Mouse (Mus musculus) forebrain, embryonic 16.5 days (tissue): Measurements from ENCODE around the gene 4930432M17Rik. TPM values are rescaled to one million over a fixed set of nuclear protein-coding genes. Genes with fewer than 3 reads are reported as not detected.

Experiments used
- ATAC-seq: fragments of 200-750 bp; cut with Nextera tagmentation; 2 replicates; pipeline ENCODE4 v1.8.0; 2017; ENCODE audit warnings: mild to moderate bottlenecking, moderate library complexity
- H3K27ac ChIP-seq: fragments of 300-500 bp; sonication (generic); 2 replicates; pipeline ENCODE4 v1.5.1; 2014; ENCODE audit warnings: low read length, control low read depth
- H3K27me3 ChIP-seq: fragments of 300-500 bp; sonication (generic); replicated peaks from 2 replicates; pipeline ENCODE4 v1.6.1; 2014; ENCODE audit warnings: low read length; ENCODE audit not compliant: control insufficient read depth, insufficient read depth
- H3K36me3 ChIP-seq: fragments of 300-500 bp; sonication (generic); 2 replicates; pipeline ENCODE4 v1.6.1; 2014; ENCODE audit not compliant: control insufficient read depth, insufficient read depth
- H3K4me1 ChIP-seq: fragments of 300-500 bp; sonication (generic); replicated peaks from 2 replicates; pipeline ENCODE4 v1.6.1; 2014; ENCODE audit warnings: low read length; ENCODE audit not compliant: control insufficient read depth, insufficient read depth
- H3K4me2 ChIP-seq: fragments of 300-500 bp; sonication (generic); 2 replicates; pipeline ENCODE4 v1.6.1; 2014; ENCODE audit warnings: mild to moderate bottlenecking, low read length, control low read depth
- H3K4me3 ChIP-seq: fragments of 300-500 bp; sonication (generic); replicated peaks from 2 replicates; pipeline ENCODE4 v1.5.1; 2014; ENCODE audit warnings: mild to moderate bottlenecking, low read length, control low read depth
- H3K9ac ChIP-seq: fragments of 300-500 bp; sonication (generic); replicated peaks from 2 replicates; pipeline ENCODE4 v1.6.1; 2014; ENCODE audit warnings: low read depth, low read length, control low read depth
- H3K9me3 ChIP-seq: fragments of 300-500 bp; sonication (generic); 2 replicates; pipeline ENCODE4 v1.6.1; 2016; ENCODE audit warnings: low read length; ENCODE audit not compliant: control insufficient read depth
- WGBS: fragments of 180-500 bp; shearing (Covaris S2); extraction: QIAGEN DNeasy Blood & Tissue Kit; methylation state at CpG from one replicate; pipeline ENCODE4 v1.1.7; 2014; 5-methylcytosine and 5-hydroxymethylcytosine counted together
- polyA plus RNA-seq: library from polyadenylated mRNA; unstranded; fragments of >200 nt; fragmentation: Nextera tagmentation; extraction: Ambion mirVana; gene quantifications from 2 replicates; pipeline ENCODE4 v1.2.1, GENCODE M21; 2015

4930432M17Rik gene
- polyA plus RNA-seq, 1 experiment from 2014 or later: not detected

GRCm38 (mm10) chr3:121684963-121685362, 14.4 kb downstream of the 4930432M17Rik start:
- Histone ChIP-seq H3K27me3 (no peaks in the 10 kb centered on the region), H3K36me3 (no peaks in the 10 kb centered on the region), H3K9me3 (no peaks in the 10 kb centered on the region), H3K4me3 (no peak overlapping the region), H3K4me1 (peaks cover 4% of the 10 kb centered on the region), H3K9ac (no peak overlapping the region), H3K27ac (no peak overlapping the region), H3K4me2 (no peak overlapping the region)
- whole genome bisulfite sequencing: 84% methylated on average over 4 of the region's 4 CpGs
- no peak for ATAC-seq

GRCm38 (mm10) chr3:121685985-121686384, 15.4 kb downstream of the 4930432M17Rik start:
- no peak overlapping the region for H3K4me2 ChIP-seq
- H3K4me3 ChIP-seq: no peak overlapping the region
- 32% methylated on average over 1 of the region's 1 CpGs for WGBS
- peaks cover 4% of the 10 kb centered on the region for H3K4me1 ChIP-seq
- no peaks in the 10 kb centered on the region for H3K9me3 ChIP-seq
- no peak overlapping the region for H3K9ac ChIP-seq
- no peaks in the 10 kb centered on the region for H3K36me3 ChIP-seq
- ATAC-seq: peak; percentile 35
- no peaks in the 10 kb centered on the region for H3K27me3 ChIP-seq
- no peak overlapping the region for H3K27ac ChIP-seq

GRCm38 (mm10) chr3:121686408-121686911, 15.9 kb downstream of the 4930432M17Rik start:
- Histone ChIP-seq H3K4me3 (no peak overlapping the region), H3K9ac (no peak overlapping the region), H3K27me3 (no peaks in the 10 kb centered on the region), H3K4me1 (peaks cover 4% of the 10 kb centered on the region), H3K27ac (no peak overlapping the region), H3K9me3 (no peaks in the 10 kb centered on the region), H3K36me3 (no peaks in the 10 kb centered on the region), H3K4me2 (no peak overlapping the region)
- ATAC-seq: peak; percentile 84
- WGBS: 10% methylated on average over 4 of the region's 4 CpGs

GRCm38 (mm10) chr3:121687741-121688140, 17.2 kb downstream of the 4930432M17Rik start:
- Histone ChIP-seq H3K4me1 (peaks cover 4% of the 10 kb centered on the region), H3K9ac (no peak overlapping the region), H3K4me2 (no peak overlapping the region), H3K27me3 (no peaks in the 10 kb centered on the region), H3K27ac (no peak overlapping the region), H3K36me3 (no peaks in the 10 kb centered on the region), H3K4me3 (no peak overlapping the region), H3K9me3 (no peaks in the 10 kb centered on the region)
- no peak for ATAC-seq
- WGBS: 80% methylated on average over 3 of the region's 3 CpGs

GRCm38 (mm10) chr3:121689029-121689428, 18.5 kb downstream of the 4930432M17Rik start:
- no peaks in the 10 kb centered on the region for H3K9me3 ChIP-seq
- WGBS: 88% methylated on average over 5 of the region's 5 CpGs

GRCm38 (mm10) chr3:121689697-121690096, 19.1 kb downstream of the 4930432M17Rik start:
- 94% methylated on average over 3 of the region's 3 CpGs for WGBS
- no peak for ATAC-seq
- H3K4me1 ChIP-seq: peaks cover 4% of the 10 kb centered on the region
- no peak overlapping the region for H3K9ac ChIP-seq
- H3K27ac ChIP-seq: no peak overlapping the region
- H3K27me3 ChIP-seq: no peaks in the 10 kb centered on the region
- H3K36me3 ChIP-seq: no peaks in the 10 kb centered on the region
- H3K4me2 ChIP-seq: no peak overlapping the region
- H3K9me3 ChIP-seq: no peaks in the 10 kb centered on the region
- no peak overlapping the region for H3K4me3 ChIP-seq

More at GRCm38 (mm10) chr3:121689029-121689428, 18.5 kb downstream of the 4930432M17Rik start:
- H3K4me2 ChIP-seq: no peak overlapping the region
- H3K36me3 ChIP-seq: no peaks in the 10 kb centered on the region
- peaks cover 4% of the 10 kb centered on the region for H3K4me1 ChIP-seq
- no peaks in the 10 kb centered on the region for H3K27me3 ChIP-seq
- no peak for ATAC-seq
- H3K9ac ChIP-seq: no peak overlapping the region
- no peak overlapping the region for H3K27ac ChIP-seq
- H3K4me3 ChIP-seq: no peak overlapping the region

GRCm38 (mm10) chr3:121693001-121693730, 22.6 kb downstream of the 4930432M17Rik start:
- H3K36me3 ChIP-seq: no peaks in the 10 kb centered on the region
- H3K4me1 ChIP-seq: no peaks in the 10 kb centered on the region
- no peak overlapping the region for H3K9ac ChIP-seq
- H3K4me3 ChIP-seq: no peak overlapping the region
- H3K4me2 ChIP-seq: no peak overlapping the region
- WGBS: 84% methylated on average over 13 of the region's 13 CpGs
- ATAC-seq: no peak
- H3K9me3 ChIP-seq: no peaks in the 10 kb centered on the region
- no peaks in the 10 kb centered on the region for H3K27me3 ChIP-seq
- H3K27ac ChIP-seq: no peak overlapping the region

GRCm38 (mm10) chr3:121693746-121694145, 23.2 kb downstream of the 4930432M17Rik start:
- WGBS: 91% methylated on average over 5 of the region's 5 CpGs
- Histone ChIP-seq H3K9ac (no peak overlapping the region), H3K4me3 (no peak overlapping the region), H3K9me3 (no peaks in the 10 kb centered on the region), H3K4me1 (no peaks in the 10 kb centered on the region), H3K27me3 (no peaks in the 10 kb centered on the region), H3K4me2 (no peak overlapping the region), H3K36me3 (no peaks in the 10 kb centered on the region), H3K27ac (no peak overlapping the region)
- no peak for ATAC-seq

GRCm38 (mm10) chr3:121697169-121697568, 26.6 kb downstream of the 4930432M17Rik start:
- Histone ChIP-seq H3K4me2 (no peak overlapping the region), H3K27me3 (no peaks in the 10 kb centered on the region), H3K9me3 (no peaks in the 10 kb centered on the region), H3K4me1 (peaks cover 23% of the 10 kb centered on the region), H3K9ac (no peak overlapping the region), H3K4me3 (no peak overlapping the region), H3K27ac (no peak overlapping the region), H3K36me3 (no peaks in the 10 kb centered on the region)
- 90% methylated on average over 7 of the region's 7 CpGs for WGBS
- ATAC-seq: no peak
